Mouse (Mus musculus) limb, embryonic 11.5 days (tissue): ENCODE data around the gene Maml3. TPM values are rescaled to one million over a fixed set of nuclear protein-coding genes. Genes with fewer than 3 reads are reported as not detected.

Experiments
- ATAC-seq: fragments of 200-750 bp; cut with Nextera tagmentation; 2 replicates; pipeline ENCODE4 v1.8.0; 2017; ENCODE audit warnings: low read depth; ENCODE audit not compliant: insufficient number of reproducible peaks, low FRiP score, low TSS enrichment
- DNase-seq: peaks from one replicate; pipeline ENCODE4 v3.0.0-alpha.2; 2015; ENCODE audit warnings: low spot score
- H3K27ac ChIP-seq: fragments of 300-500 bp; sonication (generic); replicated peaks from 2 replicates; pipeline ENCODE4 v1.5.1; 2014; ENCODE audit warnings: low read depth, mild to moderate bottlenecking, low read length
- H3K27me3 ChIP-seq: fragments of 300-500 bp; sonication (generic); 2 replicates; pipeline ENCODE4 v1.6.1; 2014; ENCODE audit warnings: mild to moderate bottlenecking, low read length, mixed read lengths; ENCODE audit not compliant: control insufficient read depth, insufficient read depth
- H3K36me3 ChIP-seq: fragments of 300-500 bp; sonication (generic); 2 replicates; pipeline ENCODE4 v1.6.1; 2014; ENCODE audit warnings: mild to moderate bottlenecking, low read length, moderate library complexity, mixed read lengths; ENCODE audit not compliant: control insufficient read depth, insufficient read depth
- H3K4me1 ChIP-seq: fragments of 300-500 bp; sonication (generic); 2 replicates; pipeline ENCODE4 v1.6.1; 2014; ENCODE audit warnings: low read length, mixed read lengths; ENCODE audit not compliant: control insufficient read depth, insufficient read depth
- H3K4me2 ChIP-seq: fragments of 300-500 bp; sonication (generic); 2 replicates; pipeline ENCODE4 v1.6.1; 2014; ENCODE audit warnings: low read depth, mild to moderate bottlenecking, moderate library complexity; ENCODE audit not compliant: severe bottlenecking
- H3K4me3 ChIP-seq: fragments of 300-500 bp; sonication (generic); 2 replicates; pipeline ENCODE4 v1.5.1; 2014; ENCODE audit warnings: low read depth, low read length
- H3K9ac ChIP-seq: fragments of 300-500 bp; sonication (generic); 2 replicates; pipeline ENCODE4 v1.6.1; 2014; ENCODE audit warnings: mild to moderate bottlenecking, low read length
- H3K9me3 ChIP-seq: fragments of 300-500 bp; sonication (generic); 2 replicates; pipeline ENCODE4 v1.6.1; 2016; ENCODE audit warnings: low read length; ENCODE audit not compliant: control insufficient read depth
- WGBS: fragments of 180-500 bp; shearing (Covaris S2); extraction: QIAGEN DNeasy Blood & Tissue Kit; methylation state at CpG from one replicate; pipeline ENCODE4 v1.1.7; 2014; 5-methylcytosine and 5-hydroxymethylcytosine counted together
- polyA plus RNA-seq: library from polyadenylated mRNA; unstranded; fragments of >200 nt; fragmentation: Nextera tagmentation; extraction: Ambion mirVana; gene quantifications from 2 replicates; pipeline ENCODE4 v1.2.1, GENCODE M21; 2014

The Maml3 gene
- polyA plus RNA-seq, 1 experiment from 2014 or later: 4.3 TPM

DNA sequence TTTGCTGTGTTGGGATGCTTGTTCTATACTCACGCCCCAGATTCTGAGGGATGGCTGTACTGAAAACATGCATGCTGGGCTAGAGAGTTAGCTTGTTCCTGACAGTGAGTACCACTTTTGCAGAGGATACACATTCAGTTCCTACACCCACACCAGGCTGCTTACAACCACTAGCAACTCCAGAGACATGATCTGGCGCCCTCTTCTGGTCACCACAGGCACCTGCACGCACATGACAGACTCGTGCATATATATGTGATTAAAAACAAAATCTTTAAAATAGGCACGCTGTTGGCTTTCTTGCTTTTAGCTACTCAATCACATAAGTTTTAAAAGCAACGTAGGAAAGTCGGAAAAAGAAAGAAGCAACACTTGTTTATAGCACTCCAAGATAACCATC lies 399.7 kb downstream of the Maml3 start:
- Histone ChIP-seq H3K27ac (no peak overlapping the region), H3K27me3 (no peaks in the 10 kb centered on the region), H3K4me1 (peaks cover 17% of the 10 kb centered on the region), H3K36me3 (no peaks in the 10 kb centered on the region), H3K9ac (no peak overlapping the region), H3K4me3 (no peak overlapping the region), H3K4me2 (no peak overlapping the region), H3K9me3 (no peaks in the 10 kb centered on the region)
- ATAC-seq (no peak), DNase-seq (no peak)
- 85% methylated on average over 7 of the region's 7 CpGs for WGBS

DNA sequence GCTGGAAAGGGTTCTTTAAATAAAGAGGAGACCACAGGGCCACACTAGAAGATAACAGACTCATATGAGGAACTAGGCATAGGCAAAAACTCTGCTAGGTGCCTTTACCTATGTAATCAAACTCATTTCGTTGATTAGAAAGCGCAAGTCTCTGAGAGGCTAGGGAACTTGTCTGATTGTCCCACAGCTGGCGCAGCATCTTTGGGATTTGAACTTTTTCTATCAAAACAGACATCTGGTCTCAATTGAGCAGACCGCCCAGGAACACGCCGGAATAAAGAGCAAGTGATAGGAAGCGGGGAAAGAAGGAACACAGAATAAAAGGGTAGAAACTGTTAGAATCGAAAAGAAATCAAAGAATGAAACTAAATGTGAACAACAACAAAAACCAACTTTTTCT lies 401.4 kb downstream of the Maml3 start:
- no peak overlapping the region for H3K9ac ChIP-seq
- H3K4me3 ChIP-seq: no peak overlapping the region
- no peak for DNase-seq
- H3K27ac ChIP-seq: no peak overlapping the region
- no peaks in the 10 kb centered on the region for H3K27me3 ChIP-seq
- no peak for ATAC-seq
- no peaks in the 10 kb centered on the region for H3K36me3 ChIP-seq
- no peaks in the 10 kb centered on the region for H3K9me3 ChIP-seq
- peaks cover 18% of the 10 kb centered on the region for H3K4me1 ChIP-seq
- H3K4me2 ChIP-seq: no peak overlapping the region
- 32% methylated on average over 8 of the region's 8 CpGs for WGBS

DNA sequence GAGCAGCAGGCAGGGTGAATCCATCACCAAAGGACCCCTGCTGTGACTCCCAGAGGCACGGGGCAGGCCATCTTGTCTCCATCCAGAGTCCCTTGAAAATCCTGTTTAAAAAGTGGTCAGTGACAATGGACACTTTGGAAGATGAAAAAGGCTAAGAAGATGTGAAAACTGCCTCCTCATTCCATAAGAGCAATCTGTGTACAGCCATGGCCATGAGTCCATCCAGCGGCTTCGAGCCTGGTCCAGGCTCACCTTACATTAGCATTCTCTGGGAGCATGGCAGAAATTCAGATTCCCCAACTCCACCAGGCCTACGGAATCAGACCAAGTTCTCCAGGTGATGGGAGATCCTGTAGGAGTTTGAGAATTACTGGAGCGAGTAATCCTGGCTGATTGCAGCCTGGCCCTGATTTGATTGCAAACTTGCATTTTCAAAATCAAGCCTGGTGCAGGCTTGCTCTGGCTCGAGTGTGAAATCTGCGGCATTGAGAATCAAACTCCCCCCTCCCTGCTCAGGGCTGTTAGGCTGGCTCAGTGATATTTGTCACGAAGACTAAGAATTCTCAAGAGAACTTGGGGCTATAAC lies 402.1 kb downstream of the Maml3 start:
- H3K9ac ChIP-seq: no peak overlapping the region
- H3K9me3 ChIP-seq: no peaks in the 10 kb centered on the region
- H3K27ac ChIP-seq: no peak overlapping the region
- DNase-seq (no peak), ATAC-seq (no peak)
- H3K4me3 ChIP-seq: no peak overlapping the region
- no peaks in the 10 kb centered on the region for H3K36me3 ChIP-seq
- peaks cover 18% of the 10 kb centered on the region for H3K4me1 ChIP-seq
- 65% methylated on average over 8 of the region's 8 CpGs for WGBS
- H3K27me3 ChIP-seq: no peaks in the 10 kb centered on the region
- H3K4me2 ChIP-seq: no peak overlapping the region

DNA sequence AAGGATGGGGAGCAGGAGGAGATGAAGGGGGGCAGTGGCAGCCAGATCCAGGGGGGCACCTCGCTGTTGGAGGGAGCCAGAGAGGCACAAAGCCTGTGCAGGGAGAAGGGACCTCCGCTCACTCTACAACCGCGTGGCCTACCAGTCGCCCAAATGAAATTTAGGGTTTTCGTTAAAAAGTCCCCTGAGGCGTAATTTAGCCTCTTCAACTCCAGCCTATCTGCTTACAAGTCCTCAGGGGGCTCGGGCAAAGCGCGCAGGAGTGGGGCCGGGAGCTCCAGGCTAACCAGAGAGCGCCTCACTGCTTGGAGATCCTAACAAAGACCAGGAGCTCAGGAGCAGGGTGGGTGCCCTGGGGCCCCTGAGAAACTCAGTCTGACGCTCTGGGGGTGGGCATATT lies 402.9 kb downstream of the Maml3 start:
- peak; percentile 71 for ATAC-seq
- DNase-seq: peak; percentile 69
- Histone ChIP-seq H3K9me3 (no peaks in the 10 kb centered on the region), H3K4me2 (peak overlapping the region; percentile 55), H3K27me3 (no peaks in the 10 kb centered on the region), H3K4me1 (peaks cover 18% of the 10 kb centered on the region), H3K9ac (peak overlapping the region; percentile 51), H3K36me3 (no peaks in the 10 kb centered on the region), H3K4me3 (0 out of 2 replicates have a peak overlapping the region, but pooled peaks have one; percentile 16), H3K27ac (peak overlapping the region; percentile 65)
- WGBS: 6% methylated on average over 11 of the region's 13 CpGs

DNA sequence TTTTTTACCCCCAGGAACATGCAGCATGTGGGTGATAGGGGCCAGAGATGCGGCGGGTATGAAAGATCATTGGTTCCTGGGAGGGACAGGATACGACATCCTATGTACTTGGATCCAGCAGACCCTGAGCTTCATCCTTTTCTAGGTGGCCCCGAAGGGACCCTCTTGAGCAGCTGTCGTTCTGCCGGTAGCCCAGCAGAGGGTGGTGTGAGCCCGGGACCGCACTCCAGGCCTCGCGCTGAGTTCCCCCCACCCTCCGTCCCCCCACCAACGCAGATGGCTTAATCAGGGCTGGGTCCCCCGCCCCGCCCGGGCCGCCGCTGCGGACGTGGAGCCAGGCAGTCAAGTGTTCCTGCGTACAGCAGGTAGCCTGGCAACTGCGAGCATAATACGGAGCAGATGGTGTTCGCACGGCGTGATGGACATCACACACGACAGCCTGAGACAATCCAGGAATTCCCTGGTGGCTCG lies 403.6 kb downstream of the Maml3 start:
- H3K9ac ChIP-seq: peak overlapping the region; percentile 51
- peak overlapping the region; percentile 65 for H3K27ac ChIP-seq
- H3K4me2 ChIP-seq: peak overlapping the region; percentile 55
- DNase-seq: peak; percentile 94
- no peaks in the 10 kb centered on the region for H3K9me3 ChIP-seq
- no peaks in the 10 kb centered on the region for H3K27me3 ChIP-seq
- peak; percentile 92 for ATAC-seq
- H3K4me1 ChIP-seq: peaks cover 18% of the 10 kb centered on the region
- peak overlapping the region; percentile 16; the same call in 1 of the 2 replicates for H3K4me3 ChIP-seq
- WGBS: under 1% methylated on average over 27 of the region's 27 CpGs
- no peaks in the 10 kb centered on the region for H3K36me3 ChIP-seq

DNA sequence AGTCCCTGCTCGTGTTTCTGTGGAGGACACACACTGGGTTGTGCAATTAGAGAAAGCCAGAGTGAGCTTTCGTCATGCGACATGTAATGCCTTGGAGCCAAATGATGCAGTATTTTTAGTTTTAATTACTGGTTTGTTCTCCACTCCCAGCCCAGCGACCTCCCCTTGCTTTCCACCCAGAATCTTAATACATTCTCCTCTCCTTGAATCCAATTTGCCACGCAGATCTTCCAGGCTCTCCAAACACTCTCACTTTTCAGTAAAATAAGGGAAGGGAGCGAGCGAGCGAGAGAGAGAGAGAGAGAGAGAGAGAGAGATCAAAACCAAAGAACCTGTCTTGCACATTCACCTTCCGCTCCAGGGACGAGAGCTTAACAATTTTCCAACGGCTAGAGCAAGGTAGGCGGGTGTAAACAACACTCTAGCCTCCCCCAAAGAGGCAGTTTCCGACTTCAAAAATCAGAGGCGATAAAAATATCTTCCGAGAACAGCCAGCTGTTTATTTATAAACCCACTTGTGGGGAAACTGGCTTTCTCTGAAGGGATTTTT lies 404.1 kb downstream of the Maml3 start:
- Histone ChIP-seq H3K9ac (no peak overlapping the region), H3K27me3 (no peaks in the 10 kb centered on the region), H3K4me3 (0 out of 2 replicates have a peak overlapping the region, but pooled peaks have one; percentile 16), H3K27ac (no peak overlapping the region), H3K4me1 (peaks cover 18% of the 10 kb centered on the region), H3K9me3 (no peaks in the 10 kb centered on the region), H3K4me2 (peak overlapping the region; percentile 55), H3K36me3 (no peaks in the 10 kb centered on the region)
- no peak for ATAC-seq
- 21% methylated on average over 15 of the region's 15 CpGs for WGBS
- no peak for DNase-seq

DNA sequence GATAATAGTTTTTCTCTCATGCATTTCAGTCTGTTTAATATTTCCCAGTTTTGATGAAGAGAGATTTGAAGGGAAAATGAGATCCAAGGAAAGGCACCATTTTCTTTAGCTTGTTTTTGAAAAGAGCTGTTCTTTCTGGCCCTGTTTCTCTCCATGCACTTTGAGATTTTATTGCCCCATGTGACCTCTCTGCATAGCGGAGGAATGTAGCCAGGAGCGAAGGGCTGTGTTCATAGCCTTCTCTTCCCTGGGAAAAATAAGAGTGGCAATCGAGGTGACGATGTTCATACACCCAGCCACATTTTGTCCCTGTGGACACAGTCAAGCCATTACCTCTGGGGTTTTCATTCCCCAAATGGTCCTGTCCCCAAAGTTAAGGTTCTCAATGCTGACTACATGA lies 404.8 kb downstream of the Maml3 start:
- ATAC-seq: no peak
- 19% methylated on average over 4 of the region's 4 CpGs for WGBS
- Histone ChIP-seq H3K36me3 (no peaks in the 10 kb centered on the region), H3K4me1 (peaks cover 18% of the 10 kb centered on the region), H3K9me3 (no peaks in the 10 kb centered on the region), H3K4me2 (peak overlapping the region; percentile 55; the same call in 1 of the 2 replicates), H3K27ac (no peak overlapping the region), H3K4me3 (no peak overlapping the region), H3K9ac (no peak overlapping the region), H3K27me3 (no peaks in the 10 kb centered on the region)
- DNase-seq: no peak

DNA sequence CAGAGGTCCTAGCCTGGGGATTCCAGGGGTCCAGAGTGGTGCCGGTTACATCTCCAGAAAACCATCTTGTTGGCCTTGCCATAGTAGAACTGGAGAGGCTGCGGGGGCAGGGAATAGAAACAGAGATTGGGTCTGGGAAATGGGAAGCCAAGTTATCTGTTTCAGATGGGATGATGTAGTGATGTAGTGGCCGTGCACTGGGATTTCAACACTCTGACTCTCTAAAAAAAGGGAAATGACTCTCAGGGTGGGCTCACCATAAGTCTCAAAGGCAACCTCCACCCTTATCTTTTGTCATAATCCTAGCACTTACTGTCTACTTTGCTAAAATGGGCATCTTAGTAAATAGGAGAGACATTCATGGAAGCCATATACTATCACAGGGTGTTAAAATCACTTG lies 406.9 kb downstream of the Maml3 start:
- no peak for DNase-seq
- Histone ChIP-seq H3K27me3 (no peaks in the 10 kb centered on the region), H3K9ac (no peak overlapping the region), H3K4me3 (no peak overlapping the region), H3K36me3 (no peaks in the 10 kb centered on the region), H3K9me3 (no peaks in the 10 kb centered on the region), H3K4me1 (peaks cover 15% of the 10 kb centered on the region), H3K4me2 (no peak overlapping the region), H3K27ac (no peak overlapping the region)
- ATAC-seq: no peak
- 93% methylated on average over 3 of the region's 3 CpGs for WGBS
